Mouse (Mus musculus) neutrophil, adult 5-6 weeks (primary cell): ENCODE results near the gene Gzmm. TPM values are rescaled to one million over a fixed set of nuclear protein-coding genes. Genes with fewer than 3 reads are reported as not detected.

Experiments used
- ATAC-seq: fragments of 151-379, 151-347 bp; 2 replicates; pipeline ENCODE4 v1.8.0; 2017; ENCODE audit warnings: mild to moderate bottlenecking, moderate TSS enrichment; ENCODE audit not compliant: insufficient number of reproducible peaks, poor library complexity, low FRiP score, severe bottlenecking; ENCODE audit errors: extremely low read depth
- total RNA-seq: library from RNA; stranded (forward); fragments of 200-1000 nt; gene quantifications from 2 replicates; pipeline ENCODE4 v1.2.3, GENCODE M21; 2017

Gzmm gene
- total RNA-seq, 1 experiment from 2014 or later = 1.5 TPM

- ATAC-seq = no peak
Measured at GRCm38 (mm10) chr10:79716254-79716987, 27.6 kb downstream of the Gzmm start, which contains the start of gene Hcn2. TSS of gene Hcn2 (plus strand) at chr10:79716634.

- ATAC-seq = no peak
Measured at GRCm38 (mm10) chr10:79716988-79717355, 28.2 kb downstream of the Gzmm start.

DNA sequence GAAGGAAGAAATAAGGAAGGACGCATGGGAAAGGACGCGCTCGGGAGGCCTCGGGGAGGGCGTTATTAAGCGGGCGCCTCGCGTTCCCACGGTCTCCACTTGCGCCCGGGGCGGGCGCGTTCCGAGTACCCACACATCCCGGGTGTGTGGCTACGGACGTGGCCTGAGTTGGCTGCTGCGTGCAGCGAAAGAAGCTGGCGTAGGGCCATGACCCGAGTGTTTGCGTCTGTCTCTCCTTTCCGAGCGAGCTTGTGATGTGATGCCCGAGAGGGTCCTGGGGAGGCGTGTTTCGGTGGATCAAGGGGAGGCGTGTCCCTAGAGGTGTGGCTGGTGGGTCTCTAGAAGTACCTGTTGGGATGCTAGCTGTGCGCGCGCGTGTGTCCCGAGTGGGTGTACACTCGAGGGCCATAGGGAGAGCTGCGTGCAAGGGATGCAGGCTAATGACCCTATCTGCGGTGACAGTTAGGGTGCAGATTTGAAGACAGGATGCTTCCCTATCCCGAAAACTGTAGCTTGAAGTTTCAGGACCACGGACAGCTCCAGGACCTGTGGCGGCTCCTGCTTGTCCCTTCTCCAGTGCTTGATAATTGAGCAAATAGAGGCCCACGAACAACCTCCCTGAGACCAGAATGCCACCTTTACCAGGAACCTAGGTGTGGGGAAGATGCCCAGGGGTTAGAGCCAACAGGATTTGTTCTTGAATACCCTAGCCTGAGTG, 29.0 kb downstream of the Gzmm start:
- ATAC-seq = no peak

GRCm38 (mm10) chr10:79721089-79721488, 32.3 kb downstream of the Gzmm start:
- no peak for ATAC-seq

DNA sequence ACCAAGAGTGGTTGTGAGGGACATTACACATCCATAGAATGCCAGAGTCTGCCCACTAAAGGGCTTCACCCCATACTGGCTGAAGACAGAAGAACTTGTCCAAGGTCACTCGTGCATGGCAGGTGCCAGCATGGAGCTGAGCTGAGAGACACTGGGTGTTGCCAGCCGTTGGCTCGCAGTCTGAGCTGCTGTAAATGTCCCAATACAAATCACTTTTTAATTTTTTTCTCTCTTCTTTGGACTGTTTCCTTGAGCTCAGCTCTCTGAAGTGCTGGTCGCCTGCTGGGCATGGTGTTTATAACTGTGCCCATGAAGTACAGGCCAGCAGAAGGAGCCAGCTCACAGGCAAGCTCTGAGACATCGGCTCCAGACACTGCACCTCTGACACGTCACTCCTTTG, 34.2 kb downstream of the Gzmm start:
- ATAC-seq = no peak

GRCm38 (mm10) chr10:79723692-79724091, 34.9 kb downstream of the Gzmm start:
- ATAC-seq = no peak

DNA sequence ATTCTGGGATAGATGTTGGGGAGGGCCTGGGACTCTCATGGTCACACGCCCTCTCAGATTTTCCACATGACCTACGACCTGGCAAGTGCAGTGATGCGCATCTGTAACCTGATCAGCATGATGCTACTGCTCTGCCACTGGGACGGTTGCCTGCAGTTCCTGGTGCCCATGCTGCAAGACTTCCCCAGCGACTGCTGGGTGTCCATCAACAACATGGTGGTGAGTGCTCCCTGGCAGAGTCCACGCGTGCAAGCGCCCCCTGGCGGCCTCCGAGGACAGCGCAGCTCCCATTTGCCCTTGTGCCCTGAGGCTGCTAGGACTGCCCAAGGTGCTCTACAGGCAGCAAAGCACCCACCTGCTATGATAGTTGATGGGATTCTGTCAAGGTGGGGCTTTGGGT, 37.3 kb downstream of the Gzmm start:
- peak; percentile 40 for ATAC-seq

GRCm38 (mm10) chr10:79728323-79729249, 39.8 kb downstream of the Gzmm start:
- ATAC-seq = no peak

- no peak for ATAC-seq
Measured at GRCm38 (mm10) chr10:79729357-79729965, 40.6 kb downstream of the Gzmm start.

- ATAC-seq = no peak
Measured at GRCm38 (mm10) chr10:79732500-79732899, 43.7 kb downstream of the Gzmm start.

DNA sequence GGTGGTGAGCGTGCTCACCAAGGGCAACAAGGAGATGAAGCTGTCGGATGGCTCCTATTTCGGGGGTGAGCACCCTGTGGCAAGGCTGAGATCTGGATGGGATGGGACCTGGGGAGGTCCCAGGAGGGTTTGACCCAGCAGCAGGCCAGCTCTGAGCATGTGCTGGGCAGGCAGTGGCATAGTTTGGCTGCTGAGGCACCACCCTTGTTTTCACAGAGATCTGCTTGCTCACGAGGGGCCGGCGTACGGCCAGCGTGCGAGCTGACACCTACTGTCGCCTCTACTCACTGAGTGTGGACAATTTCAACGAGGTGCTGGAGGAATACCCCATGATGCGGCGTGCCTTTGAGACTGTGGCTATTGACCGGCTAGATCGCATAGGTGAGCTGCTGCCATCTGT, 45.0 kb downstream of the Gzmm start:
- ATAC-seq = no peak

DNA sequence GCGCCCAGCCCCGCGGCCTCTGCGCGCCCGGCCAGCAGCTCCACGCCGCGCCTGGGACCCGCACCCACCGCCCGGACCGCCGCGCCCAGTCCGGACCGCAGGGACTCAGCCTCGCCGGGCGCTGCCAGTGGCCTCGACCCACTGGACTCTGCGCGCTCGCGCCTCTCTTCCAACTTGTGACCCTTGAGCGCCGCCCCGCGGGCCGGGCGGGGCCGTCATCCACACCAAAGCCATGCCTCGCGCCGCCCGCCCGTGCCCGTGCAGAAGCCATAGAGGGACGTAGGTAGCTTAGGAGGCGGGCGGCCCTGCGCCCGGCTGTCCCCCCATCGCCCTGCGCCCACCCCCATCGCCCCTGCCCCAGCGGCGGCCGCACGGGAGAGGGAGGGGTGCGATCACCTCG, 46.5 kb downstream of the Gzmm start:
- no peak for ATAC-seq

- no peak for ATAC-seq
Measured at GRCm38 (mm10) chr10:79736706-79737105, 47.9 kb downstream of the Gzmm start.

GRCm38 (mm10) chr10:79738259-79738658, 49.4 kb downstream of the Gzmm start:
- ATAC-seq = no peak

DNA sequence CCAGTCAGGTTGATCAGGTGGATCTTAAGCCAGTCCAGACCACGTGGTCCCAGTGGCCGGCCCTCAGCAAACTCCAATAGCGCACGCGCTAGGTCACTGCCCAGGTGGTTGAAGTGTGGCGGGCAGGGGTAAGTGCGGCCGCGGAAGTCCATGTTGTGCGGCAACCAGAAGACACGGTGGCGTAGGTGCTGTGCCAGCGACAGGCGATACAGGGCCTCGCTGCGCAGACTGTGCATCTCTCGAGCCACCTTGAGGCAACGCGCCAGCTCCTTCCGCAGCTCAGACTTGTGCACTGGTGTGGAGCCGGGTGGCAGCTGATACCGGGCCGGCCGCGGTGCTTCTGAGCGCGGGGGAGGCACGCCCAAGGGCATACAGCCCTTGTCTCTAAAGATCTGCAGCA, 50.4 kb downstream of the Gzmm start:
- ATAC-seq = no peak

DNA sequence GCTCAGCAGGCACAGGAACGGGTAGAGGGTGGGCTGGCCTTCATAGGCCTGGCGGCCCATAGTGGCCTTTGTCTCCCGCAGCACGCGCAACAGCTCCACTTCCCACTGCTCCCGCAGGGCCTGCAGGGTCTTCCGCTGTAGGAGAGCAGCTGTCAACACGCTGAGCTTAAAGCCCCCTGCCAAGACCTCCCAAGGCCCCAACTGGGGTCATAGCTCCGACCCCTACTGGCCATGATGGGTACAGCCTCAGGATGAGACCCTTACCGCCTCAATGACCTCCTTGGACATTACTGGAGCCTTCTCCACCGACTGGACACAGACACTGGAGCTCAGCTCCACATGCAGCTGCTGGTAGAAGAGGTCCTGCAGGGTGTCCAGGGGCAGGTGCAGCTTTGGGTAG, 52.0 kb downstream of the Gzmm start:
- no peak for ATAC-seq

- ATAC-seq = no peak
Measured at GRCm38 (mm10) chr10:79743161-79743560, 54.3 kb downstream of the Gzmm start.

GRCm38 (mm10) chr10:79743650-79744365, 55.0 kb downstream of the Gzmm start:
- ATAC-seq = no peak
